Mouse (Mus musculus) heart, embryonic 16.5 days (tissue): ENCODE measurements at regions not wholly inside any gene's neighbourhood (a gene's known extent, or its start where the extent isn't known, plus 50 kb on each side); places are given as distances from the start of the nearest gene placed in this dataset.
A peak's percentile ranks its signal among the peaks of the same experiment; 100 is the strongest.
"Not testable (repeated sequence)": the region's sequence is repeated elsewhere in the genome, so short reads cannot be mapped to it uniquely, and the experiment has no call there.

Experiments used
- ATAC-seq: fragments of 200-750 bp; cut with Nextera tagmentation; replicated peaks from 2 replicates; pipeline ENCODE4 v1.8.0; 2017; ENCODE audit warnings: moderate number of reproducible peaks; ENCODE audit not compliant: insufficient read depth, low FRiP score; ENCODE audit errors: extremely low read depth
- H3K27ac ChIP-seq: fragments of 300-500 bp; sonication (generic); 2 replicates; pipeline ENCODE4 v1.5.1; 2014; ENCODE audit warnings: mild to moderate bottlenecking, low read length, control low read depth, moderate library complexity
- H3K27me3 ChIP-seq: fragments of 300-500 bp; sonication (generic); 2 replicates; pipeline ENCODE4 v1.6.1; 2014; ENCODE audit warnings: low read length, mixed read lengths; ENCODE audit not compliant: control insufficient read depth, insufficient read depth
- H3K36me3 ChIP-seq: fragments of 300-500 bp; sonication (generic); 2 replicates; pipeline ENCODE4 v1.6.1; 2014; ENCODE audit not compliant: control insufficient read depth, insufficient read depth
- H3K4me1 ChIP-seq: fragments of 300-500 bp; sonication (generic); 2 replicates; pipeline ENCODE4 v1.6.1; 2014; ENCODE audit warnings: low read length, mixed read lengths; ENCODE audit not compliant: control insufficient read depth, insufficient read depth
- H3K4me2 ChIP-seq: fragments of 300-500 bp; sonication (generic); 2 replicates; pipeline ENCODE4 v1.6.1; 2014; ENCODE audit warnings: low read depth, mild to moderate bottlenecking, control low read depth, low read length
- H3K4me3 ChIP-seq: fragments of 300-500 bp; sonication (generic); 2 replicates; pipeline ENCODE4 v1.5.1; 2014; ENCODE audit warnings: mild to moderate bottlenecking, control low read depth, low read length
- H3K9ac ChIP-seq: fragments of 300-500 bp; sonication (generic); 2 replicates; pipeline ENCODE4 v1.6.1; 2014; ENCODE audit warnings: low read length, control low read depth
- H3K9me3 ChIP-seq: fragments of 300-500 bp; sonication (generic); replicated peaks from 2 replicates; pipeline ENCODE4 v1.6.1; 2016; ENCODE audit warnings: low read length; ENCODE audit not compliant: control insufficient read depth
- WGBS: fragments of 180-500 bp; shearing (Covaris S2); extraction: QIAGEN DNeasy Blood & Tissue Kit; methylation state at CpG from one replicate; pipeline ENCODE4 v1.1.7; 2014; 5-methylcytosine and 5-hydroxymethylcytosine counted together

DNA sequence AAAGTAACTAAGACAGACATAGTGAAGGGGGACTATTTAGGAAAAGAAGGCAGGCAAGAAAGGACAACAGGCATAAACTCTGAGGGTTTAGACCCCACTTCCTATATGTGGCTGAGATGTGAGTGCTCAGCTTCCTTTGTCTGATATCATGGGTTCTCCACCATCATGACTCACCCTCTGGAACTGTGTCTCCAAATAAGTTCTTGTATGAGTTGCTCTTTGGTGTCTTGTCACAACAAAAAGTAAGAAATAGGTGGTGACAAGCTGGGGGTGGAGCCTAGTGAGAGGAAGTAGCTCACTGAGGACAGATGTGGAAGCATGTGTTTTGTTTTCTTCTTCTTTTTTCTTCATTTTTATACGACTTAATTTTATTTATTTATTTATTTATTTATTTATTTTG is 95.5 kb upstream of the Tns3 start:
- Histone ChIP-seq H3K27ac (no peak overlapping the region), H3K27me3 (no peaks in the 10 kb centered on the region)

DNA sequence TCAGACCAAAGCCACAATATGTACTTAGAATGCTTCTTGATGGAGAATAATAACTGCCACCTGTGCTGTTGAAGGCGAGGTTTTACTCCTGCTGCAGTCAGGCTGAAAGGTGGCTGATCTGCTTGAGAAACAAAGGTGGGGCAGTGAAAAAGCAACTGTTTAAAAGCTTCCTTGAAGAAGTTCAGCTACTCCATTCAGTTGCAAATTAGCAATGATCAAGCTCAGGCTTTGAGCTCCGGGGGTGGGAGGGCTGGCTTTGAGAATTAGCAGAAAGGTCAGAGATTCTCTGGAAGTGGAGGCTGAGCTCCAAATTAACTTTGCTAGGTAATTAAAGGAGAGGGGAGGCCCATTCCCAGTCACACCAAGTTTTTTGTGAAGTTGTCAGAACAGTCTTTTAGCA is 90.2 kb upstream of the Tns3 start:
- 59% methylated on average over 2 of the region's 2 CpGs for WGBS
- not testable (repeated sequence) for H3K27ac ChIP-seq, H3K9ac ChIP-seq, H3K27me3 ChIP-seq, H3K36me3 ChIP-seq, H3K4me2 ChIP-seq, H3K9me3 ChIP-seq, H3K4me1 ChIP-seq, ATAC-seq, H3K4me3 ChIP-seq

More for the DNA sequence above, 95.5 kb upstream of the Tns3 start:
- Histone ChIP-seq H3K4me3 (no peak overlapping the region), H3K36me3 (no peaks in the 10 kb centered on the region), H3K9ac (no peak overlapping the region), H3K4me1 (no peaks in the 10 kb centered on the region), H3K4me2 (no peak overlapping the region), H3K9me3 (no peaks in the 10 kb centered on the region)
- WGBS, result 71% methylated on average over 1 of the region's 1 CpGs
- no peak for ATAC-seq

GRCm38 (mm10) chr11:8735784-8736183 is 71.4 kb upstream of the Tns3 start:
- not testable (repeated sequence) for H3K27me3 ChIP-seq, H3K4me3 ChIP-seq, ATAC-seq, H3K27ac ChIP-seq, H3K9ac ChIP-seq, H3K9me3 ChIP-seq, H3K4me2 ChIP-seq, H3K4me1 ChIP-seq, H3K36me3 ChIP-seq
- 66% methylated on average over 3 of the region's 3 CpGs for WGBS

- ATAC-seq, result no peak
- WGBS, result 88% methylated on average over 5 of the region's 5 CpGs
- H3K9ac ChIP-seq, result no peak overlapping the region
- H3K4me2 ChIP-seq, result no peak overlapping the region
- no peaks in the 10 kb centered on the region for H3K27me3 ChIP-seq
- H3K4me1 ChIP-seq, result no peaks in the 10 kb centered on the region
- no peaks in the 10 kb centered on the region for H3K9me3 ChIP-seq
- no peak overlapping the region for H3K27ac ChIP-seq
- no peaks in the 10 kb centered on the region for H3K36me3 ChIP-seq
- no peak overlapping the region for H3K4me3 ChIP-seq
Measured at GRCm38 (mm10) chr11:8727007-8727406, 62.7 kb upstream of the Tns3 start.

- whole genome bisulfite sequencing, result 64% methylated on average over 4 of the region's 4 CpGs
- Histone ChIP-seq H3K4me3 (no peak overlapping the region), H3K9ac (no peak overlapping the region), H3K27ac (no peak overlapping the region), H3K9me3 (no peaks in the 10 kb centered on the region), H3K4me2 (no peak overlapping the region), H3K36me3 (no peaks in the 10 kb centered on the region), H3K4me1 (no peaks in the 10 kb centered on the region), H3K27me3 (no peaks in the 10 kb centered on the region)
- no peak for ATAC-seq
Measured at GRCm38 (mm10) chr11:8725505-8725904, 61.2 kb upstream of the Tns3 start.

GRCm38 (mm10) chr11:8723102-8723640 is 58.8 kb upstream of the Tns3 start:
- Histone ChIP-seq H3K4me1 (no peaks in the 10 kb centered on the region), H3K4me2 (no peak overlapping the region), H3K27ac (no peak overlapping the region), H3K9me3 (no peaks in the 10 kb centered on the region), H3K27me3 (no peaks in the 10 kb centered on the region), H3K36me3 (no peaks in the 10 kb centered on the region), H3K4me3 (no peak overlapping the region), H3K9ac (no peak overlapping the region)
- no peak for ATAC-seq
- WGBS, result 43% methylated on average over 5 of the region's 5 CpGs

DNA sequence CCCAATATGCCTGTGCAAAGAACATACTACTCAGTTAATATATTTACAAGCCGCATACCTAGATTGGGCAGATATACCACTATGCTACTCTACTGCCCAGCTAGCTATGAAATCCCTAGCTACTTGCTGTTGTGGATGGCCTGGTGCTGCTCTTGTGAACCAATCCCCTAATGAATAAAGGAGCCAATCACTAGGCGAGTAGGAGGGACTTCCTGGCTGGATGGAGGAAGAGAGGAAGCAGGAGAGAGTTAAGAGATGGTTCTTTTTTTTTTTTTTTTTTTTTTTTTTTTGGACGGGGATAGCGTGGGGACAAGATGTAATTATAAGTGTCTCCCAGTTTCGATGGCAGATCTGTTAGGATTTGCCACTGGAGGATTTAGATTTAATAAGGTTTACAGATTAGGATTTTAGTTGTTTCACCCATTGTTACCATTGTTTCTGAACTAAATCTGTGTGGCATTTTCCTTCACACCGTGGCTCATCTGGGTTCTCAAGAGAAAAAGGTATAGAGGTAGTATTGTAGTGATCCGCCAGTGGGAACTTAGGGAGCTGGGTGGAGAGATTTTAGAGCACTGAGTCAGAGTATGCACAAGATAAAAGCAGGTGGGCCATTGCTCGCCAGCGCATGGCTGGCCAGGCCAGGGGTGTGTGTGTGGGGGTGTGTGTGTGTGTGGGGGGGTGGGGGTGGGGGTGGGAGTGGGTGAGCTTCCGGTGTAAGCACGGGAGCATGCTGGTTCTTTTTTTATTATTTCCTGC is 55.1 kb upstream of the Tns3 start:
- Histone ChIP-seq H3K4me2 (no peak overlapping the region), H3K4me3 (no peak overlapping the region), H3K36me3 (no peaks in the 10 kb centered on the region), H3K4me1 (peaks cover 15% of the 10 kb centered on the region), H3K9me3 (no peaks in the 10 kb centered on the region), H3K27me3 (no peaks in the 10 kb centered on the region), H3K27ac (no peak overlapping the region), H3K9ac (no peak overlapping the region)
- WGBS, result 84% methylated on average over 11 of the region's 11 CpGs
- no peak for ATAC-seq

GRCm38 (mm10) chr11:8717774-8718173 is 53.4 kb upstream of the Tns3 start:
- Histone ChIP-seq H3K36me3 (no peaks in the 10 kb centered on the region), H3K9ac (no peak overlapping the region), H3K27ac (no peak overlapping the region), H3K4me1 (peaks cover 15% of the 10 kb centered on the region), H3K4me2 (no peak overlapping the region), H3K9me3 (no peaks in the 10 kb centered on the region), H3K27me3 (no peaks in the 10 kb centered on the region), H3K4me3 (no peak overlapping the region)
- ATAC-seq, result no peak
- WGBS, result 83% methylated on average over 3 of the region's 3 CpGs

DNA sequence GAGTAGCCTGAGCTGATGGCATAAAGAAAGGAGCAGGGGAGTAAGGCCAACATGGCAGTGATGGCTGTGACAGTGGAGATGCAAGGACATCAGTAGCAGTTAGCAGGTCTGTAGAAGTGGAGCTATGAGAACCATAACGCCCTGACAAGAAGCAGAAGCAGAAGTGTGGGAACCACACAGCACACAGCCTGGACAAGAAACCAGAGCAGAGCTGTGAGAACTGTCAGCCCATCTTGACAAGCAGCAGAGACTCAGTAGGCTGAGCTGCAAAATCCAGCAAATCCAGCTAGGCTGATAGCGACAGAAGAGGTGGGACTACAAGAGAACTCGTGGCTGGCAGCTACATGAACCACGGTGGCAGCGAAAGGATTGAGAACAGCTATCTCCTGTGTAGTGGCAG is 52.5 kb upstream of the Tns3 start:
- no peak overlapping the region for H3K4me3 ChIP-seq
- H3K27ac ChIP-seq, result peak overlapping the region; percentile 21; the same call in 1 of the 2 replicates
- H3K9ac ChIP-seq, result no peak overlapping the region
- H3K9me3 ChIP-seq, result no peaks in the 10 kb centered on the region
- no peaks in the 10 kb centered on the region for H3K36me3 ChIP-seq
- H3K4me1 ChIP-seq, result peaks cover 15% of the 10 kb centered on the region
- 14% methylated on average over 5 of the region's 5 CpGs for WGBS
- no peaks in the 10 kb centered on the region for H3K27me3 ChIP-seq
- ATAC-seq, result no peak
- H3K4me2 ChIP-seq, result no peak overlapping the region
